Mouse (Mus musculus): Measurements from ENCODE around the gene Tmem132d. TPM values are rescaled to one million over a fixed set of nuclear protein-coding genes. Genes with fewer than 3 reads are reported as not detected.

Gene Tmem132d
- polyA plus RNA-seq (2015; fragmentation: Nextera tagmentation; extraction: Ambion mirVana) = 0.16 and 0.20 TPM in 2 replicates

GRCm38 (mm10) chr5:128432916-128433315 is at the start of gene Tmem132d:
Gene Tmem132d, minus strand, starts transcription at chr5:128433077.
- Histone ChIP-seq H3K4me2 (ENCODE audit: low read depth, low read length) (peak within 1 kb of the TSS; percentile 30; the same call in 1 of the 2 replicates), H3K9ac (ENCODE audit: low read length) (no peak within 1 kb of the TSS), H3K4me3 (ENCODE audit: low read length) (peak within 1 kb of the TSS; percentile 20), H3K9me3 (replicated peaks; ENCODE audit: control insufficient read depth, low read length) (no peaks in the 10 kb centered on the region), H3K36me3 (ENCODE audit: control insufficient read depth, insufficient read depth) (no peaks in the 10 kb centered on the region), H3K4me1 (ENCODE audit: control insufficient read depth, insufficient read depth, low read length) (no peaks in the 10 kb centered on the region), H3K27ac (ENCODE audit: low read length) (no peak within 1 kb of the TSS), H3K27me3 (ENCODE audit: control insufficient read depth, insufficient read depth, low read length) (peaks cover 40% of the 10 kb centered on the region)
- no peak for ATAC-seq (replicated peaks; ENCODE audit: extremely low read depth, insufficient read depth, low FRiP score)
- WGBS = under 1% methylated on average over 40 of the region's 40 CpGs

- Histone ChIP-seq H3K4me2 (ENCODE audit: low read depth, low read length) (no peak overlapping the region), H3K27me3 (ENCODE audit: control insufficient read depth, insufficient read depth, low read length) (peaks cover 21% of the 10 kb centered on the region), H3K27ac (ENCODE audit: low read length) (no peak overlapping the region), H3K36me3 (ENCODE audit: control insufficient read depth, insufficient read depth) (no peaks in the 10 kb centered on the region), H3K9me3 (replicated peaks; ENCODE audit: control insufficient read depth, low read length) (no peaks in the 10 kb centered on the region), H3K9ac (ENCODE audit: low read length) (no peak overlapping the region), H3K4me1 (ENCODE audit: control insufficient read depth, insufficient read depth, low read length) (no peaks in the 10 kb centered on the region), H3K4me3 (ENCODE audit: low read length) (no peak overlapping the region)
- no peak for ATAC-seq (replicated peaks; ENCODE audit: extremely low read depth, insufficient read depth, low FRiP score)
- WGBS = 80% methylated on average over 6 of the region's 6 CpGs
Observed at GRCm38 (mm10) chr5:128480816-128481215, 47.9 kb upstream of the Tmem132d start.

- Histone ChIP-seq H3K27ac (ENCODE audit: low read length) (no peak overlapping the region), H3K9ac (ENCODE audit: low read length) (no peak overlapping the region), H3K4me3 (ENCODE audit: low read length) (no peak overlapping the region), H3K4me1 (ENCODE audit: control insufficient read depth, insufficient read depth, low read length) (no peaks in the 10 kb centered on the region), H3K4me2 (ENCODE audit: low read depth, low read length) (no peak overlapping the region), H3K27me3 (ENCODE audit: control insufficient read depth, insufficient read depth, low read length) (no peaks in the 10 kb centered on the region), H3K9me3 (replicated peaks; ENCODE audit: control insufficient read depth, low read length) (0 out of 2 replicates have a peak, but pooled peaks cover 2% of the 10 kb centered on the region), H3K36me3 (ENCODE audit: control insufficient read depth, insufficient read depth) (no peaks in the 10 kb centered on the region)
- no peak for ATAC-seq (replicated peaks; ENCODE audit: extremely low read depth, insufficient read depth, low FRiP score)
- WGBS = 79% methylated on average over 8 of the region's 8 CpGs
Observed at GRCm38 (mm10) chr5:128475372-128475771, 42.5 kb upstream of the Tmem132d start.

- ATAC-seq (replicated peaks; ENCODE audit: extremely low read depth, insufficient read depth, low FRiP score) = no peak
- Histone ChIP-seq H3K27ac (ENCODE audit: low read length) (no peak overlapping the region), H3K9ac (ENCODE audit: low read length) (no peak overlapping the region), H3K4me1 (ENCODE audit: control insufficient read depth, insufficient read depth, low read length) (no peaks in the 10 kb centered on the region), H3K4me2 (ENCODE audit: low read depth, low read length) (no peak overlapping the region), H3K27me3 (ENCODE audit: control insufficient read depth, insufficient read depth, low read length) (no peaks in the 10 kb centered on the region), H3K9me3 (replicated peaks; ENCODE audit: control insufficient read depth, low read length) (no peaks in the 10 kb centered on the region), H3K4me3 (ENCODE audit: low read length) (no peak overlapping the region), H3K36me3 (ENCODE audit: control insufficient read depth, insufficient read depth) (no peaks in the 10 kb centered on the region)
- WGBS = 75% methylated on average over 14 of the region's 14 CpGs
Observed at GRCm38 (mm10) chr5:128469812-128470211, 36.9 kb upstream of the Tmem132d start.

GRCm38 (mm10) chr5:128464514-128464913 is 31.6 kb upstream of the Tmem132d start:
- no peak overlapping the region for H3K27ac ChIP-seq (ENCODE audit: low read length)
- no peak for ATAC-seq (replicated peaks; ENCODE audit: extremely low read depth, insufficient read depth, low FRiP score)
- no peak overlapping the region for H3K4me3 ChIP-seq (ENCODE audit: low read length)
- no peaks in the 10 kb centered on the region for H3K27me3 ChIP-seq (ENCODE audit: control insufficient read depth, insufficient read depth, low read length)
- no peak overlapping the region for H3K4me2 ChIP-seq (ENCODE audit: low read depth, low read length)
- H3K36me3 ChIP-seq (ENCODE audit: control insufficient read depth, insufficient read depth) = no peaks in the 10 kb centered on the region
- H3K4me1 ChIP-seq (ENCODE audit: control insufficient read depth, insufficient read depth, low read length) = no peaks in the 10 kb centered on the region
- no peaks in the 10 kb centered on the region for H3K9me3 ChIP-seq (replicated peaks; ENCODE audit: control insufficient read depth, low read length)
- H3K9ac ChIP-seq (ENCODE audit: low read length) = no peak overlapping the region
- 5% methylated on average over 9 of the region's 9 CpGs for WGBS

- WGBS = 41% methylated on average over 3 of the region's 3 CpGs
- H3K4me1 ChIP-seq (ENCODE audit: control insufficient read depth, insufficient read depth, low read length) = no peaks in the 10 kb centered on the region
- H3K4me2 ChIP-seq (ENCODE audit: low read depth, low read length) = no peak overlapping the region
- no peak for ATAC-seq (replicated peaks; ENCODE audit: extremely low read depth, insufficient read depth, low FRiP score)
- no peak overlapping the region for H3K4me3 ChIP-seq (ENCODE audit: low read length)
- H3K36me3 ChIP-seq (ENCODE audit: control insufficient read depth, insufficient read depth) = no peaks in the 10 kb centered on the region
- no peak overlapping the region for H3K27ac ChIP-seq (ENCODE audit: low read length)
- H3K9me3 ChIP-seq (replicated peaks; ENCODE audit: control insufficient read depth, low read length) = no peaks in the 10 kb centered on the region
- no peak overlapping the region for H3K9ac ChIP-seq (ENCODE audit: low read length)
- H3K27me3 ChIP-seq (ENCODE audit: control insufficient read depth, insufficient read depth, low read length) = no peaks in the 10 kb centered on the region
Observed at GRCm38 (mm10) chr5:128460605-128461004, 27.7 kb upstream of the Tmem132d start.

- WGBS = 62% methylated on average over 12 of the region's 12 CpGs
- ATAC-seq (replicated peaks; ENCODE audit: extremely low read depth, insufficient read depth, low FRiP score) = no peak
- Histone ChIP-seq H3K9ac (ENCODE audit: low read length) (no peak overlapping the region), H3K36me3 (ENCODE audit: control insufficient read depth, insufficient read depth) (no peaks in the 10 kb centered on the region), H3K27ac (ENCODE audit: low read length) (no peak overlapping the region), H3K9me3 (replicated peaks; ENCODE audit: control insufficient read depth, low read length) (no peaks in the 10 kb centered on the region), H3K27me3 (ENCODE audit: control insufficient read depth, insufficient read depth, low read length) (no peaks in the 10 kb centered on the region; the same call in 1 of the 2 replicates), H3K4me2 (ENCODE audit: low read depth, low read length) (no peak overlapping the region), H3K4me1 (ENCODE audit: control insufficient read depth, insufficient read depth, low read length) (no peaks in the 10 kb centered on the region), H3K4me3 (ENCODE audit: low read length) (no peak overlapping the region)
Observed at GRCm38 (mm10) chr5:128455732-128456131, 22.9 kb upstream of the Tmem132d start.

- no peak overlapping the region for H3K9ac ChIP-seq (ENCODE audit: low read length)
- no peaks in the 10 kb centered on the region for H3K4me1 ChIP-seq (ENCODE audit: control insufficient read depth, insufficient read depth, low read length)
- H3K27me3 ChIP-seq (ENCODE audit: control insufficient read depth, insufficient read depth, low read length) = no peaks in the 10 kb centered on the region; the same call in 1 of the 2 replicates
- H3K4me3 ChIP-seq (ENCODE audit: low read length) = no peak overlapping the region
- 41% methylated on average over 6 of the region's 6 CpGs for WGBS
- H3K4me2 ChIP-seq (ENCODE audit: low read depth, low read length) = no peak overlapping the region
- H3K27ac ChIP-seq (ENCODE audit: low read length) = no peak overlapping the region
- H3K36me3 ChIP-seq (ENCODE audit: control insufficient read depth, insufficient read depth) = no peaks in the 10 kb centered on the region
- no peak for ATAC-seq (replicated peaks; ENCODE audit: extremely low read depth, insufficient read depth, low FRiP score)
- H3K9me3 ChIP-seq (replicated peaks; ENCODE audit: control insufficient read depth, low read length) = no peaks in the 10 kb centered on the region
Observed at GRCm38 (mm10) chr5:128452196-128452595, 19.3 kb upstream of the Tmem132d start.

- no peaks in the 10 kb centered on the region for H3K4me1 ChIP-seq (ENCODE audit: control insufficient read depth, insufficient read depth, low read length)
- no peaks in the 10 kb centered on the region for H3K36me3 ChIP-seq (ENCODE audit: control insufficient read depth, insufficient read depth)
- H3K27ac ChIP-seq (ENCODE audit: low read length) = no peak overlapping the region
- no peak for ATAC-seq (replicated peaks; ENCODE audit: extremely low read depth, insufficient read depth, low FRiP score)
- no peaks in the 10 kb centered on the region; the same call in 1 of the 2 replicates for H3K27me3 ChIP-seq (ENCODE audit: control insufficient read depth, insufficient read depth, low read length)
- H3K9ac ChIP-seq (ENCODE audit: low read length) = no peak overlapping the region
- no peaks in the 10 kb centered on the region for H3K9me3 ChIP-seq (replicated peaks; ENCODE audit: control insufficient read depth, low read length)
- 75% methylated on average over 3 of the region's 3 CpGs for WGBS
- H3K4me3 ChIP-seq (ENCODE audit: low read length) = no peak overlapping the region
- H3K4me2 ChIP-seq (ENCODE audit: low read depth, low read length) = no peak overlapping the region
Observed at GRCm38 (mm10) chr5:128450808-128451207, 17.9 kb upstream of the Tmem132d start.

Data from heart, embryonic 16.5 days (tissue).